Mouse (Mus musculus): ENCODE data around the gene Sox5.

- TF ChIP-seq CTCF (IDR thresholded peaks at IDR 0.05; ENCODE audit: borderline replicate concordance, insufficient read depth, low read length) (no peak), POLR2A (IDR thresholded peaks at IDR 0.05; ENCODE audit: low read depth, low read length) (no peak)
These were observed 880.9 kb downstream of the Sox5 start for GRCm38 (mm10) chr6:143900871-143901270.

Data from embryonic fibroblast, embryonic 13.5 days (primary cell).